Mouse (Mus musculus): Measurements from ENCODE around the gene Slc5a12.
A peak's percentile ranks its signal among the peaks of the same experiment; 100 is the strongest.

The Slc5a12 gene

DNA sequence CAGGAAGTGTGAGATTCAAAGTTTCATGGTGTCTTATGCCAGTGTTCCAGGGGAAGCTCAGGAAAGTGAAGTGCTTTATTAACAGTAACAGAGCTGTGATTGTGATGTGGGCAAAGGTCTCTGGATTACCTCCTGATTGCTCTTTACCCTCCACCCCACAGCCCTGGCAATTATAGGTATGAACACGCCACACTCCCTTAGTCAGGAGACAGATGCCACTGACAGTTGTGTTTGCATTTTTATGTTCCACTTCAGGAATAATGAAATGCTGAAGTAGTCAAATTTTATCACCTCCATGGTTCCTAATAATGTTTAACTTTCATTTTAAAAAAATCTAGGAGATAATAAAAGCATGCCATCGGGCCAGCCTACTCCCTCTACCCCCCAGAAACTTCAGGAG, at the start of gene Slc5a12:
TSS of gene Slc5a12 (plus strand) at position 367 of the 400 bp plus-strand sequence.
- no peak for DNase-seq (ENCODE audit: low spot score)

DNA sequence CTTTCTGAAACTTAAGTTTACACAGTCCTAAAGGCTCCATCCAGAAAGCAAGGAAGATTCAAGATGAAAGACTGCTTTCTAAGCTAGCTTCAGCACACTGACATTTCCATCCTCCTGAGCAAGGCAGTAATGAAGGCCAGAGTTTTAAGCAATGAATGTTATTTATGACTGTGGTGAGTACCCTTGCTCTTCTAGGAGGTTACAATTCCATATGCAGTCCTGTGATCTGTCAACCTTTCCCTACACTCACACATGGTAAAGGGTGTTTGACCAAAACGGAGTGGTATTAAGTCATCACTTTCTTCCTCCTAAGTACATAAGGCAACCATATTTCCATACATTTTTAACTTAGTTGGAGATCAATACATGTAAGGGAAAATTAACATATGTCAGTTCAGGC, 41.0 kb upstream of the Slc5a12 start:
- no peak for DNase-seq (ENCODE audit: low spot score)

DNA sequence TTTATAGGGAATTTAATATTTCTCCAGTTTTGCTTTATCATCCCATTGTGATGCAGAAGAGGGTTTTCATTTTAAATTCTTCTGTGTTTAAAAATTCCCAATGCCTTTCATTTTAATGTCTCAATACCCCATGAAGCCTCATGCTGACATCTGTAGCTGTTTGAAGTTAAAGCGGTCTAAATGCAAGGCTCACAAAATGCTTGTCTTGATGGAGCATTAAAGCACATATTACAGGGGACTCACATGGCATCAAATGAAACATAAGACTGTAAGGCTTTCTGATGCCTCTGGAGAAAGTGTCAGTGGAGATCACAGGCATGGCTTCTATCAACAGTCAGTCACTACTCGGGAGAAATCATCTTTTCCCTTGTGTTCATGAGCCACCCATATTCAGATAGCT, 34.5 kb upstream of the Slc5a12 start:
- DNase-seq (ENCODE audit: low spot score): no peak

DNA sequence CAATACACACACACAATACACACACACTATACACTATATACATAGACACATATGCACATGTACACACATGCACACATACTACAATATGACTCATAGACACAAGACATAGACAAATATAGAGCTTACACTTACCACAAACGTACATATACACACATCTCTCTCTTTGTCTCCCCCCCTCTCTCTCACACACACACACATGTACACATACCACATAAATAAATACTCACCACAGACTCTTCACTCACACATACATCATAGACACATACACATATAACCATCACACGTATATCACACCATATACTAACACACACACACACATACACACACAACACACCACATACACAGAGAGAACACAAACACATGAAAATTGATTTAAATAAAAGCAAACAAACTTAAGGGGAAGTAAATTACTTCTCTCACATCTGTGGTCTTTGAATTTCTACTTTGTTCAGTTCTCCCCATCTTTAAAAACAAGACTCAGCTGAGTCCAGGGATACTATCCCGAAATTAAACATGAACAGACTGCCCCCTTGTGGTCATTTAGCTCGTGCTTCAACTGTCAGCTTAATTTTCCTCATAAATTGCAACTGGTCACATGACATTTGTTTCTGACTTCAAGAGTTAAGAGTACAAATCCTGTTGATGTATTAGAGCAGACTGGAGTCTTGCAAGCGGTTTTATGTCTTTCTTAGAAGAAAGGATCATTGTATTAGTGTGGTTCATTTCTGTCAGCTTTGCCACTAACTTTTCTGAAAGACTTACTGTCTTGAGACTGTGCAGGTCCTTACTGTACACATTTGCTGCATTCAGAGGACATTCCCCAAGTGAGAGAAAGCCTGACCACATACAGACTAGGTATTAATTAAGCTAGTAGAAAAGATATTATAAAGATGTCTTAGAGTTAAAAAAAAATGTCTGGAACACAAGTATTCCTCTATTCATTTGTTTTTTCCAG, 32.1 kb upstream of the Slc5a12 start:
- peak; percentile 36 for DNase-seq (ENCODE audit: low spot score)

DNA sequence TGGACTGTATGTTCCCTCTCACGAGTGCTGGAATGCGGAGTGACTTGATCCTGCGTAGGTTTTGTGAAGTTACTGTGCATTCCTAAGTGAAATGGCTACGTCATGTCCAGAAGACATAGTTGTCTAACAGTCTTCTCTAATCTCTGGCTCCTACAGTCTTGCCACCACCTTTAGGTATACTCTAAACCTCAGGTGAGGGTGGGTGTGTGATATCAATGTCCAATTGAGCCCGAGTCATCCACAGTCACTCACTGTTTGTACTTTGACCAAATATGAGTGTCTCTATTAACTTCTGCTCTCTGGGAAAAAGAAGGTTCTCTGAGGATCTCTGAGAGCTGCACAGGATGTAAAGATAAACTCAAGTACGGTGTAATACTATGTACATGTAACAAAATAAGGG, 10.4 kb upstream of the Slc5a12 start:
- no peak for DNase-seq (ENCODE audit: low spot score)

DNA sequence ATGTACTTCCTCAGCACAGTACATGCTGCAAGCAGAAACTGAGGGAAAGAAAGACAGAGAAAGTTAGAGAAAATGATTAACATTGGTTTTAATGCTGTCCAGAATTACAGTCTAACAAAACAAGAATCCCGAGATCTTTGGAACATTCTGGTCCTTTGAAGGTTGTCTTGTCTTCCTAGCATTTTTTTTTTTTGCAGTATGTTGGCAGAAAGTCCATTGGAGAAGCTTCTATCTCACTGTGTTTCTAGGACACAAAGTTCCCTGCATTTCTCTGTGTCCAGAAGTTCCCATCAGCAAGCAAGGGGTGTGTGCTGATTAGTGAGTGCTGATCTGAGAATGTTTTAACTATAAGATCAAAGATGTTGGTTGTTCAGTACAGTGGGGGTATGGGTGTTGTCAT, 7.1 kb upstream of the Slc5a12 start:
- DNase-seq (ENCODE audit: low spot score): no peak

DNA sequence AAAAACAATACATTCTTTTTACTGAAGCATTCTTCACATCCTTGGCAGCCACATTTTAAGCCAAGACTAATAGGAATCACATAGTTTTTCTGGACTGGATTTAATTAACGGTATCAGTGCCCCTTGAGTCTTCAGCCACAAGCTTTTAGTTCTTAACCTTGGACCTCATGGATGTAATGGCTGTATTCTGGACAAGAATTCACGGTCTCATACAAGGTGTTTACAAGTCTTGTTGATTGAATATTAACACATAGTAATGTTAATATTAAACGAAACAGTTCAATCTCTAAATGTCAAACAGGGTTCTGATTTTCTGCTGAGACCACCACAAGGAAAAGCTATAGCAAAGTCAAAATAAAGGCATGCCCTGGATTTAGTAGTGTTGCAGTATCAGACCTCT, 4.8 kb upstream of the Slc5a12 start:
- no peak for DNase-seq (ENCODE audit: low spot score)

DNA sequence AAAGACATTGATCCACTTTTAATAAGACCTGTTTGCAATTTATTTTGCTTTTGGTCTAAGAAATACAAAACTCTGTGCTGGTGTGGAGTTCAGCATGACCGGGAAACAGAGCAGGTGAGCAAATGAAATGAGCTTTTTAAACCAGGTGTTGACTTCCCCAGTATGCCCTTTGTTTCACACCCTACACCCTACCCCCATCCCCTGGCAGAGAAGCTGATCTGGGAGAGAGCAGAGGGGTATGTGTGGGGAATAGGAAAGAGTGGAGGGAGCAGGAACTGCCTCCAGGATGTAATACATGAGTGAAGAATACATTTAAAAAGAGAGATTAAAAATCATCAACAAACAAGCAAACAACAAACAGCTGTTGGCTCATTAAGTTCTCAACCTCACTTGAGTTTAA, 47.3 kb downstream of the Slc5a12 start:
- DNase-seq (ENCODE audit: low spot score): no peak

DNA sequence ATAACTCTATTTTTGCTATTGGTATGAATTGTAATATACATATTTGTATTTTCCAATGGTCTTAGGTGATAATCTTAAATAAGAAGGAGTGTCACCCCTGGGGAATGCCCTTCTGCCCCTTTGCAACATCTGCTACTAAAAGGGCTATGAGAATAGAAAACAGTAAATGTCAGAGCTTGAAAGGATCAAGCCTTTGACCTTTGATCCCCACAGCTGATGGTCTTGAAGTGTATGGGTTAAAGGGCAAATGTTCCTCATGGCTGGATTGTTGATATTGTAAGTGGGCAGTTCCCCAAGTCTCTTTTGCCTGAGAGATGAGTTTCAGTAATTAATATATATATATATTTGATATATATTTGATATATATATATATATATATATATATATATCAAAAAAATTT, 47.7 kb downstream of the Slc5a12 start:
- no peak for DNase-seq (ENCODE audit: low spot score)

DNA sequence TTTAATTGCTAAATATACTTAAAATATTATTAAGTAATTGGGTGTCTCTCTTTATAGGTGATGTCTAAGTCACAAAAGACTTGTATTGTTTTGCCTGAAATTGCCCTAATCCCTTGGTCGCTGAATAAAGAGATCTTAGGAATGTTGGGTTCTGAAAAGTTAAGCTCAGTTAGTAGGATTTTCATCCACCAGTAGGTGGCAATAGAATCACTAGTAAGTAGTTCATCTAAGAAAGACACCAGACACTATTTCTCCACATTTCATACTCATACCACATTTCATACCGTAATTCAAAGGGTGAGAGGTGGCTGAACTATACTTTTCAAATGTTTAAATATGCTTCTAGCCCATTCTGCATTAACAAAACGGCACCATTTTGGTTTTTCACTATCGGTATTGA, 66.2 kb downstream of the Slc5a12 start:
- DNase-seq (ENCODE audit: low spot score): no peak

DNA sequence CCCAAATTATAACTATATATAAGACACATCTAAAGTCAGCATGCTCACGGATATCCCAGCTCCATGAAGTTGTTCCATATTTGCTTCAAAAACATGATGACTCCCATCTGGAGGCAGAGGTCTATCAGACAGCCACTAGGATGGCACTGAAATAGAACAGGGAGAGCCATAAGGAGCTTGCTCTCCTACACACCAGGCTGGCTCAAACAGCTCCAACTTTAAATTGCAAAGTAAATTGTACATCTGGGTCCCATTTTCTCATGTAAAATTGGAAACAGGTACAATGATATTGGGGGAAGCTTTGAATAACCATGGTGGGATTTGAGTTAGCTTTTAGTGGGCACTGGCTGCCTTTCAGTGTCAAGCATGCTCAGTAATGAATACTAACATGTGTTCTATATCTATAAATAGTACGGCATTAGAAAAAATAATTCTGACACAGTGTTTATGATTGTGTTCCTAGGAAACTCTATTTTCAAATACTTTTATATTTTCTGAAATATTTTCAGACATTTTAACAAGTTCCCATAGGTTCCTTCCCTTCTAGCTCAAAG, 74.0 kb downstream of the Slc5a12 start:
- DNase-seq (ENCODE audit: low spot score): no peak

Data from yolk sac, embryonic 10.5 days (tissue).